Mouse (Mus musculus) brown adipose tissue, adult 24 weeks (tissue): ENCODE results near the gene Clec1b. TPM values are rescaled to one million over a fixed set of nuclear protein-coding genes. Genes with fewer than 3 reads are reported as not detected.

Source experiments
- H3K27ac ChIP-seq: fragments of 200-500 bp; replicated peaks from 2 replicates; pipeline ENCODE4 v1.5.1; 2012; ENCODE audit warnings: low read depth, mild to moderate bottlenecking, low read length
- H3K4me1 ChIP-seq: fragments of 200-500 bp; 2 replicates; pipeline ENCODE4 v1.6.1; 2012; ENCODE audit warnings: low read length, mixed read lengths; ENCODE audit not compliant: control insufficient read depth, insufficient read depth, insufficient read length
- H3K4me3 ChIP-seq: fragments of 200-500 bp; 2 replicates; pipeline ENCODE4 v1.5.1; 2012; ENCODE audit warnings: low read depth, mild to moderate bottlenecking, low read length, moderate library complexity; ENCODE audit not compliant: insufficient read depth
- polyA plus RNA-seq: library from polyadenylated mRNA; stranded (reverse); fragments of >200 nt; gene quantifications from 2 replicates; pipeline ENCODE4 v1.2.4, GENCODE M21; 2012; ENCODE audit not compliant: missing spikeins, insufficient read depth, insufficient read length

Clec1b gene
- polyA plus RNA-seq, 1 experiment = not detected

DNA sequence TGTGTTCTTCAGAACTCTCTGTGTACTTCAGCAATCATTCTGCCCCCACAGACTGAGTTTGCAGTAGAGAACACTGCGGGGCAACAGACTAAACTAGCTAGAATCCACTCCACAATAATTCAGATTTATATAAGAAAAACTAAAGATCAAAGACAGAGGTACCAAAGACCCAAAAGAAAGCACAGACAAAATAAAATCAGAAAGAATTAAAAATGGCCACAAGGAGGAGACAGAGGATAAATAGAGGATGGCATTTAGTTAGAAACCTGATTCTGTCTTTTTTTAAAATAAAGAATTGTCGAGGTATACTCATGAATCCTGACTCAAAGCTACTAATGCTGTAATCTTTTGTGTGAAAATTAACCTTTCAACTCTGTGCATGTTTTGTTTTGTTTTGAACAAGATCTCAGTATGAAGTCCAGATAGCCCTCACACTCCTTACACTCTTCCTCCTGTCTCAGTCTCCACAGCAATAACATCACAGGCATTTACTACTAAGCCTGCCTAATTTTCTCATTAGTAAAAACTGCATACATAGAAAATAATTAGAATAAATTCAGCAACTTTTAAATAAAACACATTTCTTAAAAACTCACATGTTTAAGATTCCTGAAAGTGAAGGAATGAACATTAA lies 3.9 kb upstream of the Clec1b start:
- Histone ChIP-seq H3K4me3 (no peak overlapping the region), H3K27ac (no peak overlapping the region), H3K4me1 (no peaks in the 10 kb centered on the region)

DNA sequence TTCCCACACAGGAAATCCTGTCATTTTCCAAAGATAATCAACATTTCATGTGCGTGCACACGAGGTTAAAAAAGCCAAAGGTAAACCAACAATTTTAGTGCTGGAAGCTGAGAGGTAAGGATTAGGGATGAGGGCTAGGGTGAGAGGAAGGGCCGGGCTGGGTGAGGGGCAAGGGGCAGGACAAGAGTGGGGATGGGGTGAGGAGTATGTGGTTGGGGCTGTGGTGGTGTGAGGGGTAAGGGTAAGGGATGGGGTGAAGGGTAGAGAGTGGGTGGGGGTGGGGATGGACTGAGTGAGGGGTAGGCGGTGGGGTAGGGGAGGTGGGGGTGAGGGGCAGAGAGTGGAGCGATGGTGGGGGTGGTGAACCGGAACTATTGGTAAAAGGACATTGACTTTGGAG lies 3.4 kb upstream of the Clec1b start:
- no peak overlapping the region for H3K4me3 ChIP-seq
- no peaks in the 10 kb centered on the region for H3K4me1 ChIP-seq
- no peak overlapping the region for H3K27ac ChIP-seq

DNA sequence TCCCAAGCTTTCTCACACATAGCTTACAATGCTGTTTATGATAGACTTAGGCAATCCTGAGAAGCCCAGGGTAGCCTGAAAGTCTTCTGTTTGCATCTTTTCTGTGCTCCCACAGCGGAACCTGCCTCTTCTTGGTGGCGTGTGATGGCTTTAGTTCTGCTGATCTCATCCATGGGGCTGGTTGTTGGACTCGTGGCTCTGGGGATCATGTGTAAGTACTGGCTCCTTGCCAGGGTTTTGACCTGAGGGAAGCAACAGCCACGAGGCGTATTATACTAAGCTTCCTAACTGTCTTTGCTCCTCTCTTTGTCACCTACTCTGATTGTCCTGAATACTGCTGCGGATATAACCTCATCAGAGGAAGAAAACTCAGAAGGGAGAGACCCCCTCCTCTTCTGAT lies 2.8 kb downstream of the Clec1b start:
- H3K27ac ChIP-seq = no peak overlapping the region
- no peak overlapping the region for H3K4me3 ChIP-seq
- H3K4me1 ChIP-seq = peaks cover 4% of the 10 kb centered on the region

GRCm38 (mm10) chr6:129402404-129402803 lies 5.3 kb downstream of the Clec1b start:
- H3K4me3 ChIP-seq = no peak overlapping the region
- peaks cover 4% of the 10 kb centered on the region for H3K4me1 ChIP-seq
- H3K27ac ChIP-seq = no peak overlapping the region

DNA sequence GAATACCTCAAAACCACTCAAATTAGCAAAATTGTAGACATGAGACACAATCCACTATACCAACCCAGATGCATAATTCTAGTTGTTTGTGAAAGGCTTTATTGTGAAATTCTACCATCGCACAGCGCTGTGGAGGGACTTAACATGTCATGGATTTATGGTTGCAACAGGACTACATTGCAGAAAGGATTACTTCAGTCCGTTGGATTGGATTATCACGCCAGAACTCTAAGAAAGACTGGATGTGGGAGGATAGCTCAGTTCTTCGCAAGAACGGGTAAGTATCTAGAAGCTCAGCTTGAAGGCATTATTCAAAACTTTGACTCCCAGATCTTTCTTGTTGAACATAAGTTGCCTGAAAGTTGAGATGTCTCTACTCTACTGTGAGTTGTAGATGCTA lies 6.3 kb downstream of the Clec1b start:
- Histone ChIP-seq H3K4me1 (peaks cover 4% of the 10 kb centered on the region), H3K27ac (no peak overlapping the region), H3K4me3 (no peak overlapping the region)

- Histone ChIP-seq H3K27ac (no peak overlapping the region), H3K4me1 (no peaks in the 10 kb centered on the region), H3K4me3 (no peak overlapping the region)
These were observed 8.9 kb downstream of the Clec1b start for GRCm38 (mm10) chr6:129405999-129406398.

- Histone ChIP-seq H3K4me1 (no peaks in the 10 kb centered on the region), H3K27ac (peak overlapping the region; percentile 59), H3K4me3 (no peak overlapping the region)
These were observed 10.2 kb downstream of the Clec1b start for GRCm38 (mm10) chr6:129407324-129407723.

DNA sequence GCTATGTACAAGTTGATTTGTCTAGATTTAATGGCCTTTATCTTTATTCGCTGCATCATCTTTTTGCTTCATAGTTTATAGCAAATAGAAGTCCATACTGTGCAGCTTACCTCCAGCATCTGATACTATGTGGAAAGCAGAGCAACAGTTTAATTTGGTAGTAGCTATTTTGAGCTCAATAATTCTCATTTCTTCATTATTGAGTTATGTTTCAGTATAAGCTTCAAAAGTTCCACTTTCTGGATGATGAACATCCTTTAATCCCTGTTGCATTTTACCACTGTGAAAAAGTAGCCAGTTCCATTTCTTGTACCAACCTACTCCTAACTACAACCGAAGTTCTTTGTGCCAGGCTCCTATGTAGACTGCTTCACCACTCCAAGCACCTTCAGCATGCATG lies 11.5 kb downstream of the Clec1b start, which contains the start of gene Clec9a:
TSS of gene Clec9a (plus strand) at position 301 of the 400 bp plus-strand sequence.
- Histone ChIP-seq H3K27ac (peak within 1 kb of the TSS; percentile 59), H3K4me3 (no peak within 1 kb of the TSS), H3K4me1 (no peaks in the 10 kb centered on the region)

GRCm38 (mm10) chr6:129414177-129414576 lies 17.1 kb downstream of the Clec1b start:
- Histone ChIP-seq H3K4me1 (no peaks in the 10 kb centered on the region), H3K27ac (no peak overlapping the region), H3K4me3 (no peak overlapping the region)

GRCm38 (mm10) chr6:129422311-129422710 lies 25.2 kb downstream of the Clec1b start:
- Histone ChIP-seq H3K4me3 (no peak overlapping the region), H3K4me1 (peaks cover 16% of the 10 kb centered on the region), H3K27ac (no peak overlapping the region)

DNA sequence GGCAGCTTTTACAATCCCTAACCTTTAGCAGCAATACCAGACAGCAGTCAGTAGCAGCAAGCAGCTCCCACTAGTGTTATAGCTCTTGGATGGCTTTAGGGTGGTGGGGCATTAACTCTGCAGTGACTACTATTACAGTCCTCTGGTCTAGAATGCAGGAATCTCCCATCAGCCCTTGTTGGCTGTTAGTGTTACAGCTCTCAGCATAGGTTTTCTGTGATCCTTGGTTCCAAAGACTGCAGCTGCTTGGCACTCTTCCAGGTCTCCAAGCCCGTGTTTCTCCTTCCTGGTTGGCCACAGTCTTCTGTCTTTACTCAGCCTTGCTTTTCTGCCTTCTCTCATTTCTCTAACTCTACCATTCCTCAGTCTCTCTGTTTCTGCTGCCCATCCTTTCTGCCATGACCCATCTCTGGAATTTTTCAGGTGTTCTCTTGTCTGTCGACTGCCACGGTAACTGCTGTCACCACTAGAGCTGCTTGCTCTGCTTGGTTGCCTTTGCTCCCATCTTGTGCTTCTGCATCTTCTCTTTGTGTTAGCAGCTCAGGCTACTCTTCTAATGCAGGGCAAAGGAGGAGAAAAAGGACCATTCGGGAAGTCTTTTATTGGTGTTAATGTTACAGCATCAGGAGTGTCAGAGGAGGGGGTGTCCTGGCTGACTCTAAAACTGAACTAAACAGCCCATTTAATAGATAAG lies 26.1 kb downstream of the Clec1b start:
- H3K4me3 ChIP-seq = no peak overlapping the region
- H3K27ac ChIP-seq = no peak overlapping the region
- H3K4me1 ChIP-seq = peaks cover 16% of the 10 kb centered on the region

- H3K4me3 ChIP-seq = no peak overlapping the region
- H3K27ac ChIP-seq = 0 out of 2 replicates have a peak overlapping the region, but pooled peaks have one; percentile 55
- H3K4me1 ChIP-seq = peaks cover 16% of the 10 kb centered on the region
These were observed 26.6 kb downstream of the Clec1b start for GRCm38 (mm10) chr6:129423734-129424072.

- Histone ChIP-seq H3K4me3 (no peak overlapping the region), H3K4me1 (peaks cover 16% of the 10 kb centered on the region), H3K27ac (peak overlapping the region; percentile 90)
These were observed 28.1 kb downstream of the Clec1b start for GRCm38 (mm10) chr6:129425217-129425616.

GRCm38 (mm10) chr6:129425812-129426211 lies 28.7 kb downstream of the Clec1b start:
- H3K4me3 ChIP-seq = no peak overlapping the region
- peaks cover 16% of the 10 kb centered on the region for H3K4me1 ChIP-seq
- H3K27ac ChIP-seq = peak overlapping the region; percentile 98; the same call in 1 of the 2 replicates

DNA sequence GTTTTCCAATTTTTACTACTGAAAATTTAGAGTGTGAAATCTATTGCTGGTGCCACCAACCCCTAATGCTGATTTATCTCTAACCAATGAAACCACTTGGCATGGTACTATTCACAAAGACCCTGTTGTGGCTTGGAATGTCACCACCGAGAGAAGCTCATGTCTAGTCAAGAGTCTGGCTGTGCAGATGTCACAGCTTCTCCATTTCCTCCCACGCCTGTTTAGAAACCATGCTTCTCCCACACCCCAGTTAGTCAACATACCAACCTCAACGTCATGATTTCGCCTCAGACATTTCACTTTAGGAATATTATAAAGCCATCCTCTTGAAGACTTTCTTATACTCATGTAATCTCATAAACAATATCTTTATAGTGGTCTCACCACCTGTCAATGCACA lies 30.2 kb downstream of the Clec1b start:
- Histone ChIP-seq H3K4me1 (peaks cover 16% of the 10 kb centered on the region), H3K27ac (peak overlapping the region; percentile 51; the same call in 1 of the 2 replicates), H3K4me3 (no peak overlapping the region)

GRCm38 (mm10) chr6:129434239-129434638 lies 37.1 kb downstream of the Clec1b start:
- Histone ChIP-seq H3K4me1 (0 out of 2 replicates have a peak, but pooled peaks cover 2% of the 10 kb centered on the region), H3K4me3 (no peak overlapping the region), H3K27ac (no peak overlapping the region)
